Mouse (Mus musculus) gastrocnemius, postnatal 4 days (tissue): ENCODE results near the gene Hist1h2bf. TPM values are rescaled to one million over a fixed set of nuclear protein-coding genes. Genes with fewer than 3 reads are reported as not detected.
A peak's percentile ranks its signal among the peaks of the same experiment; 100 is the strongest.
"Not testable (repeated sequence)": the region's sequence is repeated elsewhere in the genome, so short reads cannot be mapped to it uniquely, and the experiment has no call there.

Source experiments
- DNase-seq, 2 experiments: peaks; one replicate each; pipeline ENCODE4 v3.0.0; 2021 to 2022; ENCODE audit warnings: low spot score in 2 of 2, mixed read lengths in 2 of 2
- total RNA-seq, 2 experiments: library from RNA; stranded (reverse); gene quantifications; 2 replicates each; pipeline ENCODE4 v1.2.3; 2021

The Hist1h2bf gene
- total RNA-seq, 2 experiments from 2014 or later: 240 to 292 TPM

DNA sequence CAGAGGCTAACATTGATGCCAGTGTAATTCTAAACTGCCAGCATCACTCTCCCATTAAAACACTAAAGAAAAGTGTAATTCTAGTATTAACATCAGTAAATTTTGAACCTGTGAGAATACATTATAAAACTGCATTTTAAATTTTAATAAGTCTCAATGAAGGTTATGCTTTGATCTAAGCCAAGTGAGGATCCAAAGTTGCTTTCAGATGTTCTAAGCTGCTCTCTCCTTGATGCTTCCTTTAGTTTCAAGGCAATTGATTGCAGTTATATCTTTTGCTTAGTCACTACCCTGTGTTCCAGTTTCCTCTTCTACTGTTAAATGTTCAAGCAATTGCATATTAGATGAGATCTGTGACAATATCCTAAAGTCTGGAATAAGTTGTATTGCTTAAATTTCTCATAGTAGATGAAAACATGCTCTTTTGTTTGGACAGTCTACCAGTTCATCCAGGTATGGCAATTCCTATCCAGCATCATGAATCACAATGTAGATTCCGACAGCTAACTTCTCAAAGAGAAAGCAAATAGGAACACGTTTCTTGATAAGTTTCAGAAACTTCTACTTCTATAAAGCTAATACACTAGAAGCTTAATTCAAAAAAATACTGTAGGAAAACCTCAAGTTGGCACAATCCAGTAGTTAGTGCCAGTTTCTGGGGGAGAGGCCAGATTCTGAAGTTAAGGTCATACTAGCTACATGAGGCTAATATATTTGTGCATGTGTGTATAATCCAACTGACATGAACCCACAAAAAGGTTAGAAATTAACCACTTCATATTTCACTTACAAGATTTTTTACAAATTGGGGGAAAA is 1.6 kb downstream of the Hist1h2bf start:
- DNase-seq: no peak

DNA sequence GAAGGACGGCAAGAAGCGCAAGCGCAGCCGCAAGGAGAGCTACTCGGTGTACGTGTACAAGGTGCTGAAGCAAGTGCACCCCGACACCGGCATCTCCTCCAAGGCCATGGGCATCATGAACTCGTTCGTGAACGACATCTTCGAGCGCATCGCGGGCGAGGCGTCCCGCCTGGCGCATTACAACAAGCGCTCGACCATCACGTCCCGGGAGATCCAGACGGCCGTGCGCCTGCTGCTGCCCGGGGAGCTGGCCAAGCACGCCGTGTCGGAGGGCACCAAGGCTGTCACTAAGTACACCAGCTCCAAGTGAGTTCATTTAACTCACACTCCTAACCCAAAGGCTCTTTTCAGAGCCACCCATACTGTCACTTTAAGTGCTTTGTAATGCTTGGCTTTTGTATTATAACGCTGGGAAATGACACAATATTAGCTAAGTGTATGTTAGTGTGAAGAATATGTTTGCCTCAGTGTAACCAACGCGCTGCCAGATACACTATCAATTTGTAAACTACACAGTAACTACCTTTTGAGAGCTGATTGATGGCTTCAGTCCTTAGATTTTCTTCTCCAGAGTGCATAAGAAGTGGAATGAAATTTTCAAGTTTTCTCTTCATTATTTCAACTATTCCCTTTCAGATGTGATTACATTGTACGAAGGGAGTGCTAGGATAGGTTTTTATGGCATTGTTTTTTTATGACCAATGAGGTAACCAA is 2.3 kb downstream of the Hist1h2bf start:
- not testable (repeated sequence) for DNase-seq

DNA sequence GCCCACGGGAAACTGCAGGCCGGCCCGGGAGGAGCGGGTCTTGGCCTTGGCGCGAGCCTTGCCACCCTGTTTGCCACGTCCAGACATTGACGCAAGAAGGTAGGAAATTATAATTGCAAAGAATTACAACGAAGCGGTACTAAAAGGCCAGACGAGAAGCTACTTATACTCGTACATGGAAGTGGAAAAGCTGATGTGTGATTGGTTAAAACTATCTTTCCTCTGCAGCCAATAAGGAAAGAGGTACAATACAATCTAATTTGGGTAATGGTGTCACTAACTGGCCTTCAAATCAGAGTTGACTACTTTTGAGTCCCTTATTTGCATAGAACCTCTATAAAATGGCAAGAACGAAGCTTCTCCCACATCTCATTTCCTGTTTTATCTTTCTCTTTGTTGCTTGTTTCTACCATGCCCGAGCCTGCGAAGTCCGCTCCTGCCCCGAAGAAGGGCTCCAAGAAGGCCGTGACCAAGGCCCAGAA is 2.9 kb downstream of the Hist1h2bf start, which contains the start of the genes Hist1h2ae and Hist1h2bg:
Hist1h2ae (minus strand) TSS at position 199 of the 482 bp plus-strand sequence.
Hist1h2bg (plus strand) TSS at position 375 of the 482 bp plus-strand sequence.
- DNase-seq: peak in 1 of 2 experiments; percentile 53

DNA sequence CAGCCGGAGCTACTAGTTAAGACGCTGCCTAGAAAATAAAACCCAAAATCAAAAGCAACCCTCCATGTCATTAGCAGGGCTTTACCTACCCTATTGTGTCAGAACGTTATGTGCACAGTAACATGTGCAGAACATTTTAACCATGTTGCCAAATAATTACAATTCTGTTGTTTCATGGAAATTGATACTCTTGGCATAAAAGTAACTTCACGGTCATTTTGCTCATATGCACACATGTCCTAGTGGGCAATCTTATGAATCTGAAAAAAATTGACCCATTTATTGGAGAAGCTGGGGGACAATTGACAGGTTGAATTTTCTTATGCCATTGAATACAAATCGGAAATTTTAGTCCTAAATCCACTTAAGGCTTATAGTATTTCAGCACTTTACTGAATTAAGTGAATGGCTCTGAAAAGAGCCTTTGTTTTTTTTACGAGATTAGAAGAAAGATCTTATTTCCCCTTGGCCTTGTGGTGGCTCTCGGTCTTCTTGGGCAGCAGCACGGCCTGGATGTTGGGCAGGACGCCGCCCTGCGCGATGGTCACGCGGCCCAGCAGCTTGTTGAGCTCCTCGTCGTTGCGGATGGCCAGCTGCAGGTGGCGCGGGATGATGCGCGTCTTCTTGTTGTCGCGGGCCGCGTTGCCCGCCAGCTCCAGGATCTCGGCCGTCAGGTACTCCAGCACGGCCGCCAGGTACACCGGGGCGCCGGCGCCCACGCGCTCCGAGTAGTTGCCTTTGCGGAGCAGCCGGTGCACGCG is 3.6 kb downstream of the Hist1h2bf start:
- not testable (repeated sequence) for DNase-seq

DNA sequence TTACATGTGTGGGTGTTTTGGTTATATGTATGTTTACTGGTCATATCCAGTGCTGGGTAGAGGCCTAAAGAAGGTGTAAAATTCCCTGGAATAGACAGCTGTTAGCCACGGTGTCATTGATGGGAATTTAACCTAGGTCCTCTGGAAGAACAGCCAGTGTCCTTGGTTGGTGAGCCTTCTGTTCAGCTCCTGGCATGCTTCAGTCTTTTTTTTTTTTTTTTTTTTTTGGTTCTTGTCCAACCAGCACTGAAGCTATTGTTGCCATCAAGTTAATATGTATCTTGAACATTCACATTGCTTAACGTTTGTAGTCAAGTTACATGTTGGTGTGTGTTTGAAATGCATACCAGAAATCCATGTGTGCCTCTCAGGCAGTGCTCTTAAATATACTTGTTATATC is 9.5 kb downstream of the Hist1h2bf start:
- DNase-seq: no peak

DNA sequence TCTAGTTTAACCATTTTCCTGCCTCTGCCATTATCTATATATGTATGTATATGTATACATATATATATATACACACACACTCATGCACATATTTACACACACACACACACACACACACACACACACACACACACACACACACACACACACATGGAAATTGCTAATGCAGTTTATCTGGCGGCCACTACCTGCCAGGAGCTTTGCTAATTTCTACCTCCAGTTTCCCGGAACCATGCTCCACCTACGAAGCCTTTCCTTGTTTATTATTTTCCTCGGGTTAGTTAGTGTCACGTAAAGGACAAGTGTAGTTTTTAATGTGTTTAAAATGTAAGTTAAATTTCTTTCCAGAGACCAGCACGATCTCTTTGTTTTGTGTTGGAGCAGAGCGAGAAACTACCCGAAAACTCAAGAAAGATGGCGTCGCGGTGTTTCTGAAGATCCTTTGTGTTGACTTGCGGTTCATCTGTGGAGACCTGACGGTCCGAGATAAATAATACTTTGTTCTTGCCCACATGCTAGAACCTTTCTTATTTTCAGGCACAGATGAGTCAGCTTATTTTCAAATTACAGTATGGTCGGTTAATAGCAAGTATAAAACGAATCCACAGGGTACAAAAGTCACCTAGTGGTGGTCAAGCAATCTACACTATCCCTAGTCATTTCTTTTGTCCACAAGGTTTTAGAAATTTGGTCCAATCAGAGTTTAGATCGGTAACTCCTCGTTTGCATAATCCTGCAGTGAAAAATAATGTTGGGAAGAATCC is 11.1 kb downstream of the Hist1h2bf start:
- no peak for DNase-seq

DNA sequence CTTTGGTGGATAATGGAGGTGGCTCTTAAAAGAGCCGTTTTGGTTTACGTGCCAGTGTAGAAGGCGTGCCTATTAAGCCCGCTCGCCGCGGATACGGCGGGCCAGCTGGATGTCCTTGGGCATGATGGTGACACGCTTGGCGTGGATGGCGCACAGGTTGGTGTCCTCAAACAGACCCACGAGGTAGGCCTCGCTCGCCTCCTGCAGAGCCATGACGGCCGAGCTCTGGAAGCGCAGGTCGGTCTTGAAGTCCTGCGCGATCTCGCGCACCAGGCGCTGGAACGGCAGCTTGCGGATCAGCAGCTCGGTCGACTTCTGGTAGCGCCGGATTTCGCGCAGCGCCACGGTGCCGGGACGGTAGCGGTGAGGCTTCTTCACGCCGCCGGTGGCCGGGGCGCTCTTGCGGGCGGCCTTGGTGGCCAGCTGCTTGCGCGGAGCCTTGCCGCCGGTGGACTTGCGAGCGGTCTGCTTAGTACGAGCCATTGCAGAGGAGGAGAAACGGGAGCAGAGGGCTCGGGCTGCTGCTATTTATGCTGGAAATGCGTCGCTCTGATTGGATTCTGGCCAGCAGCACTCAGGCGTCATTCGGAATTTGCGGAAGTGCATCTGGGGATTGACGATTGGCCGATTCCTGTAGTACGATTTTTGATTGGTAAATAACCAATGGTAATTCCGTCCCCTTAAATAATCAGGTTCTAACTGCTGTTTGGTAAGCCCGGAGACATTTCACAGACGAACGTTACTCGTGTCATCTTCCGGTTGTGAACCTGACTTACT is 11.9 kb downstream of the Hist1h2bf start, which contains the start of gene Hist1h3e:
Hist1h3e (minus strand) TSS at position 487 of the 777 bp plus-strand sequence.
- peak; percentile 84 to 92 for DNase-seq

DNA sequence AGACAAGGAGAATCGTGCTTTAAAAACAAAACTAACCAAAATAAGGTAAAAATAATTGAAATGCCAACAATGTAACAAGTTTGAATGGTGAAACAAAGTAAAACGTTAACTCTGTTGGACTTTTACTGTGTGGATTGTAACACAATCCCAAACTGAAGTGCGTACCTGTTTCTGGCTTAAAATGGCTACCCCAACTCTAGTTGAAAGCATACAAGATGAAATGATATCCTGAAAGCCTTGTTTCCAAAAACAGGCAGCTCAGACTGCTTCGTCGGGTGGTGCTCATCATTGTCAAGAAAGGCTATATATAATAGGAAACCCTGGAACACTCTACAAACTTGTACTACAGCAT is 12.5 kb downstream of the Hist1h2bf start:
- not testable (repeated sequence) for DNase-seq

DNA sequence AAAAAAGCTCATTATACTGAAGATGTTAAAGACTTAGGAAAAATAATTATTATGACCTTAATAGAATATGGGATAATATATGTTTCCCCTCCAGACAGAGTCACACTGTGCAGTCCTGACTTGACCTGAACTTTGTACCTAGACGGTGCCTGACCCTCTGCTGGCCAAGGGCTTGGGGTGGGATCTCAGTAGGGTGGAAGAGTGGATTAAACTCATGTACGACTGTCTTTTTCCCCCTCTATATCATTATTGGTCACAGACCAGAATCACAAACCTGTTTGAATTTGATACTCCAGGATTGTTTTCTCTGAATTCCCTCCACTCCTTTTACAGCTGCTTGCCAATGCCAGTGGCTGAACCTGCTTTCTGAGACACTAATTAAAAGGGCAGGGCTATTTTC is 13.3 kb downstream of the Hist1h2bf start:
- not testable (repeated sequence) for DNase-seq

DNA sequence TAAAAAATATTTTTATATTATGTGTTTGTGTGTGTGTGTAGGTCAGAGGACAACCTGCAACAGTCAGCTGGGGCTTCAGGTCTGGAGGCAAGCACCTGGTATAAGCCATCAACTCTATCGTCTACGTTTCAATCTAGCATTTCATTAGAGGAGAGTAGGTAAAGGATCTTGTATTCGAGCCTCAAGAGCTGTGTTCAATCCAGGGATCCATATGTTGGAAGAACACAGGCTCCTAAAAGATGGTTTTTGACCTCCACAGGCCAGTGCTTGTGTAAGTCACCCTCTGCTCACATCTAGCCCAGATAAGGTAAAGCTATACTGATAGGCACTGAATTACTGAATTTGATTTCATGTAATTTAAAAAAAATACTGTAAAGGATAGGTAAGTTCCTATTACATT is 17.1 kb downstream of the Hist1h2bf start:
- DNase-seq: no peak

DNA sequence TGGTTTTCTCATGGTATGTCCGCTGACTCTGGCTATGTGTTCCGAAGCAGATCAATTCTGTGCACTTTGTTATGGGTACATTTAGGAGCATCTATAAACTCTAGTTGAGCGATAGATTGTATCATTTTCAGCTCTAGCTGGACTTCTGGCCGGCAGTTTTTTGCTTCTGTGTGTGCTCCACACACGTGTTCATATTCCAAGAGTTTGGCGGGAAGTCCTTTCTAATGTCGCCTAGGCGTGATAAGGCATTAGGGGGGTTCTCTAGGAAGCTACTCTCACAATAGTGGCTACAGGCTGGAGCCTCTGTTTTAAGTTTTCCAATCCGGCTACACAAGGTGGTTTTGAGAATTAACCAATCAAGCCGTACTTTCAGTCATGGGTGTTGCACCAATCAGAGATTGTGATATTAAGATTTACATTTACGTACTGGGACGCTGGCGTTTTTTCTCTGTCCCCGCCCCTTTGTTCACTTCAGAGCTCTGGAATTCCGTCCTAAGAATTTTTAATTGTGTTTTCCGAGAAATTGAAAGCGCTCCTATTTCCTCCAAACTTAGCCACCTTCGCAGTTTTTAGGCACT is 18.1 kb downstream of the Hist1h2bf start:
- peak in 1 of 2 experiments; percentile 43 for DNase-seq

DNA sequence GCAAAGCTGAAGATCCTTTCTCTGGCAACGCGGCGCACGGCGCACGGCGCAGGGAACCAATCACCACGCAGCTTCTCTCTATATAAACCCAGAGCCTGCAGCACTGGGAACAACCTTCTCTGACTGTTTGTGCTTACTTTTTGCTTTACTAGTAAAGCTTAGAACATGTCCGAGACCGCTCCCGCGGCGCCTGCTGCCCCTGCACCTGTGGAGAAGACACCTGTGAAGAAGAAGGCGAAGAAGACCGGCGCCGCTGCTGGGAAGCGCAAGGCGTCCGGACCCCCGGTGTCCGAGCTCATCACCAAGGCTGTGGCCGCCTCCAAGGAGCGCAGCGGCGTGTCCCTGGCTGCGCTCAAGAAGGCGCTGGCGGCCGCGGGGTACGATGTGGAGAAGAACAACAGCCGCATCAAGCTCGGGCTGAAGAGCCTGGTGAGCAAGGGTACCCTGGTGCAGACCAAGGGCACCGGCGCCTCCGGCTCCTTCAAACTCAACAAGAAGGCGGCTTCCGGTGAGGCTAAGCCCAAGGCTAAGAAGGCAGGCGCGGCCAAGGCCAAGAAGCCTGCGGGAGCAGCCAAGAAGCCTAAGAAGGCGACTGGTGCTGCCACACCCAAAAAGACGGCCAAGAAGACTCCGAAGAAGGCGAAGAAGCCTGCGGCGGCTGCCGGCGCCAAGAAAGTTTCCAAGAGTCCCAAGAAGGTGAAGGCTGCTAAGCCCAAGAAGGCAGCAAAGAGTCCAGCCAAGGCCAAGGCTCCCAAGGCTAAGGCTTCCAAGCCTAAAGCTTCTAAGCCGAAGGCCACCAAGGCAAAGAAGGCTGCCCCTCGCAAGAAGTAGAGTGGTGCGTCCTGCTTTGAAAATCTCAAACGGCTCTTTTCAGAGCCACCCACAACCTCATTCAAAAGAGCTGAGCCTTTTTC is 18.8 kb downstream of the Hist1h2bf start:
- DNase-seq: peak in 1 of 2 experiments; percentile 71

DNA sequence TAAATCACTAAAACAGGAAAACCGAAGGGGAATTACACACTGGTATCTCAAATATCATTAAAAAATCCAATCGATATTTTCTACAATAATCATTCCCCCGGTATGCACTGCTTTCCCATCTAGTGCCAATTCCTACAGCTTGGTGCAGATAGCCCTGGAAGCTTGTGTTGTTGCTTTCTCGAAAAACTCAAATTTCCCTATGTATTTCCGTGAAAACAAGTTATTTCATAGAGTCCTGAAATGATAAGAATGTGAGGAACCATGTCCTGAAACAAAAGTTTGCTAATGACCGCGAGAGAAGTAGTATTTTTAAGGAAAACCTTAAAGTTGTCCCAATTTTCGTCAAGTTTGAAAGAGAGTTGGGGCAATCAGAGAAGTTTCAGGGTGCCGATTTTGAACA is 19.6 kb downstream of the Hist1h2bf start:
- no peak for DNase-seq

DNA sequence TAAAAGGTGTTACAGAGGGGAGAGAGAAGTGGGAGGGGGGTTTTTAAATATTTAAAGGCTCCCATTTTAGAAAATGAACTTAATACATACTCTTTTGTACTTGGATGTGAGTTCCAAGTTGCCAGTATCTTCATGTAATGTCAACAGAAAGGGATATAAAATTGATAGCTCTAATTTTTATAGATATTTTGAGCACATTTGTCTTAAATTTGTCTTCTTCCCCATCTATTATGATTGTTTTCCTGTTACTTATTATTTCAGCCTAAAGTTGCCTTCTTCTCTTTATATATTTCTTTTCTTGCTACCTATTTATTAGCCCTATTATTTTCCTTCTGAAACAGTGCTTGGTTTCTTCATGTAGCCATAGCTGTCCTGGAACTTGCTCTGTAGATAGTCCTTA is 21.0 kb downstream of the Hist1h2bf start, which contains the start of gene Hist1h1d:
Hist1h1d (plus strand) TSS at position 301 of the 400 bp plus-strand sequence.
- no peak for DNase-seq

DNA sequence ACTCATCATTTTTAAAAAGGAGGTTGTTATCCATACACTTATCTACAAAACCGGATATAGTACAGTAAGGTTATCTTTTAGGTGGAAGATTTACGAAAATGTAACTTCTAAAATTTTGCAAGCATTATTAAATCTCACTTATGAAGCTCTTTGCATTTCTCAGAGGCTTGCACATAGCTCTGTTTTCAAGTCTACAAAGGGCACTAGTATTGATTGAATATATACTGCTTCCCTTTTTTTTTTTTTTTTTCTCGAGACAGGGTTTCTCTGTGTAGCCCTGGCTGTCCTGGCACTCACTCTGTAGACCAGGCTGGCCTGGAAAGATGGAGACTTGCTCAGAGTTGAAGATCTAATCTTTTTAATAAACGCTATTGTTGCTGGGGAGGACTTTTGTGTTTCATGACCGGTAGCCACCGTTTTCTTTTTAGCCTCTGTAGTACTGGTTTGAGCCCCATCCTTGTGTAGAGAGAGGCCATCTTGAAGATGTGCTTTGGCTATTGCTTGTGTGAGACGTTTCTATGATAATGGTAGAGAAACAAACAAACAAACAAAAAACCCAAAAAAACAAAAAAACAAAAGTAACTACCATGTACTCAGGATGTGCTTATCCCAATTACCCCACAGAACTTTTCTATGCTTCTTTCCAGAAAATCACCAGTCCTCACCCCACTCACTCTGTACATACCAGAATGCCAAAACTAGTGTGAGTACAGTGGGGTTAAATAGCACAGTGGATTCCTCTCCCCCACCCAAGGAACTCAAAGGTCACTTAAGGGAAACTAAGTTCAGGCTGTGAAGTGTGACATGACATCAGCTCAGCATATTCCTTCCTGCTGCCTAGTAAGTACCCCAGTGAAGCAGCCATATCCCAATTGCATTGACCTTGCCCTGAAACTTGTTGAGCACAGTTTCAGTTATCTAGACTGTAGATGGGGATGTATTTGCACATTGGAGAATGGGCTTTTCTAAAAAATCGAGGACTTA is 21.8 kb downstream of the Hist1h2bf start:
- DNase-seq: no peak

DNA sequence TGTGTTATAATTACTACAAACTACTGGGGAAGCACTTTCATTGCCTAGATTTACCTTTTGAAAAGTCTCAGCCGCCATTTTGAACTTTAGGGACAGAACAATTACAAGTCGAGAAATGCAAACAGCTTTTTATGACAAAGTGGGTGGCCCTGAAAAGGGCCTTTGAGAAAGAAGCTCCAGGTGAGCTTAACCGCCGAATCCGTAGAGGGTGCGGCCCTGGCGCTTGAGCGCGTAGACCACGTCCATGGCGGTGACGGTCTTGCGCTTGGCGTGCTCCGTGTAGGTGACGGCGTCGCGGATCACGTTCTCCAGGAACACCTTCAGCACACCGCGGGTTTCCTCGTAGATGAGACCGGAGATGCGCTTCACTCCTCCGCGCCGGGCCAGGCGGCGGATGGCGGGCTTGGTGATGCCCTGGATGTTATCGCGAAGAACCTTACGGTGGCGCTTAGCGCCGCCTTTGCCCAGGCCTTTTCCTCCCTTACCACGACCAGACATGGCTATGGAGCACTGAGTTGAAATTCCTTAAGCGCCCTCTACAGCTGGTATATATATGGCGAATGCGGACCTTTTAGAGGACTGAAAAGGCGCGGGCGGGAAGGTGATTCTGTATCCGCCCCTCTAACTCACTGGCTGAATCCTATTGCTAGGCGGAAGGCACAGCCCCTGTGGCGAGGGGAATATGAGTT is 22.7 kb downstream of the Hist1h2bf start, which contains the start of gene Hist1h4f:
Hist1h4f (minus strand) TSS at position 503 of the 689 bp plus-strand sequence.
- peak; percentile 46 to 82 for DNase-seq
